Mouse (Mus musculus) testis, adult 2 months (tissue): ENCODE measurements around the gene Mgme1.

Source experiments
- CTCF ChIP-seq: fragments of 200-500 bp; IDR thresholded peaks from 2 replicates; pipeline ENCODE4 v1.5.1; 2012; ENCODE audit warnings: low read depth, mild to moderate bottlenecking, inconsistent platforms, low read length, moderate library complexity; ENCODE audit not compliant: control insufficient read depth, insufficient read depth, insufficient replicate concordance
- POLR2A ChIP-seq: fragments of 200-500 bp; IDR thresholded peaks from 2 replicates; pipeline ENCODE4 v1.6.1; 2012; ENCODE audit warnings: low read depth, mild to moderate bottlenecking, inconsistent platforms, low read length, moderate library complexity; ENCODE audit not compliant: control insufficient read depth

- TF ChIP-seq POLR2A (no peak), CTCF (no peak)
Observed at GRCm38 (mm10) chr2:144272088-144272487, 1.6 kb downstream of the Mgme1 start.
